Mouse (Mus musculus): ENCODE data around the gene Pi4kb.

DNA sequence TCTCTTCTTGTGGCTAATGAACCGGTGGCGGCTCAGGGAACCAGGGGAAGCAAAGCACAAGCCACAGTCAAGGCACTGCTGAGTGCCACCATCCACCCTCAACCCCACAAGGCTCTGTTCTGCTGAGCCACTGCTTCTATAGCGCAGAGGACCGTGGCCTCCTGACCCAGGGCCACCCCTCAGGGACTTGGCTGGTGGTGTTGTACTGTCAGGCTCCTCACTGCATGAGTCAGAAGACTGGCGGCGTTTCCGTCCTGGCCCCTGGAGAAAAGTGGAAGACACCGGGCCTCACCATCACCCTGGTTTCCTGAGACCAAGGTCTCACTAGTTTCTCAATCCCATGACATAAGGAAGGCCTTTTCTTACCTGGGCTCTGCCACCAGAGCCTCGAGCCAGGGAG is 33.2 kb downstream of the Pi4kb start:
- TF ChIP-seq CTCF (IDR thresholded peaks at IDR 0.05; ENCODE audit: extremely low read depth, insufficient read length, insufficient replicate concordance, low read depth, low read length) (no peak), POLR2A (IDR thresholded peaks at IDR 0.05; ENCODE audit: low read depth, low read length) (no peak)

Data from small intestine, adult 2 months (tissue).